Mouse (Mus musculus): Measurements from ENCODE around the gene Faf1.

DNA sequence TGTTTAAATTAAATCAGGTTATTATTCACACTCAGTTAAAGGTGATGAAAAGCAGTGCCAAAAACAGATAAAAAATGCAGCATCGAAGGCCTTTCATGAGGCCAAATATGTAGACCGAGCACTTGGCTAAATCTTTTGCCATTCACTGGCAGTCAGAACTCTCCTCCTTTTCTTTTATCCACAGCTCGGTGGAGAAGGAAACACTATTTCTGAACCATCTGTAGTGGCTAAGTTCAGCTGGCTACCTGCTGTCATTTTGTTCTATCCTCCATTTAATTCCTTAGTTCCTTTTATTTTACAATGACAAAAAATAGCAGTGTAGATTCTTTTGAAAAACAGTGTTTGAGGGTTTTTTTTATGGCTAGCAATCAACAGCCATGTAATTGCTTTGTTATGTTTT is 186.6 kb downstream of the Faf1 start:
- no peak for TF ChIP-seq CTCF (IDR thresholded peaks at IDR 0.05; ENCODE audit: borderline replicate concordance, control insufficient read depth, extremely low read depth, insufficient read depth, low read length, poor library complexity)
- no peak for TF ChIP-seq POLR2A (IDR thresholded peaks at IDR 0.05; ENCODE audit: control insufficient read depth, extremely low read depth, insufficient read depth, low read length, poor library complexity)
